Mouse (Mus musculus) CD8-positive naive resting alpha-beta T cell, adult 57 days (primary cell): ENCODE measurements around the gene Yeats2. TPM values are rescaled to one million over a fixed set of nuclear protein-coding genes. Genes with fewer than 3 reads are reported as not detected.

Experiments
- total RNA-seq: library from RNA; stranded (reverse); gene quantifications from one replicate; pipeline ENCODE4 v1.2.4, GENCODE M21; 2023

The Yeats2 gene
- total RNA-seq, result 92.3 TPM

DNA sequence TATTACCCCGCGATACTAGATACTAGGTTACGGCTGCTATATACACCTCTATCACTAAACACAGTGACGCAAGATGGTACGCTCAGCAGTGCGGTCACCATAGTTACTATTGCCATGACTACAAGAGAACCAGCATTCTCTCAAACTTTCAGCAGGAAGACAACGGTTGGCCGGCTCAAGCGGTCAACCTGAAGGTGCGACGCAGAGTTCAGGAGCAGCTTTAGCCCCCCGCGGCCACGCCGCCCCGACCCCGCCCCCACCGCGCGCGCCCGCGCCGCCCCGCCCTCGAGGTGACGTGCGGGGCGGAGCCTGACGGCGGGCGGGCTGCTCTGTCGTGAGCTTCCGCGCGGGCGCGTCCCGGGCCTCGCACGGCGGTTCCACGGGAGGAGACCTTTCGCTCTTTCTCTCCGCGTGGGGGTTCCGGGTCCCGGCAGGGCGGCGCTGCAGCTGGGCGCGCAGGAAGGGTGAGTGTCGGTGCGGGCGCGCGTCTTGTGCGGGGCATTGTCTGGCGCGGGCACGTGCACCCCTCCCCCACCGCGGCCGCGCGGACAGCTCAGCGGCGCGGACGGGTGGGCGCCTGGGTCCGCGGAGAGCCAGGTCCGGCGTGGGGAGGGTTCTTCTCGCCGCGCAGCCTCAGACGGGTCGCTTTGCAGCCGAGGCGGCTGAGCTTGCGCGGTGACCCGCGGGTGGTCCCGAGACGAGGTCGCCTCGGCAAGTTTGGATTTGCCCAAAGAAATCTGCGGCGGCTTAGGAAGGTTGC lies at the start of gene Yeats2:
Gene Yeats2, plus strand, starts transcription at position 292 of the 760 bp plus-strand sequence.

GRCm38 (mm10) chr16:20097069-20097710 lies 43.7 kb upstream of the Yeats2 start, which contains the start of gene Klhl24:
Gene Klhl24 (plus strand): TSS chr16:20097542.

DNA sequence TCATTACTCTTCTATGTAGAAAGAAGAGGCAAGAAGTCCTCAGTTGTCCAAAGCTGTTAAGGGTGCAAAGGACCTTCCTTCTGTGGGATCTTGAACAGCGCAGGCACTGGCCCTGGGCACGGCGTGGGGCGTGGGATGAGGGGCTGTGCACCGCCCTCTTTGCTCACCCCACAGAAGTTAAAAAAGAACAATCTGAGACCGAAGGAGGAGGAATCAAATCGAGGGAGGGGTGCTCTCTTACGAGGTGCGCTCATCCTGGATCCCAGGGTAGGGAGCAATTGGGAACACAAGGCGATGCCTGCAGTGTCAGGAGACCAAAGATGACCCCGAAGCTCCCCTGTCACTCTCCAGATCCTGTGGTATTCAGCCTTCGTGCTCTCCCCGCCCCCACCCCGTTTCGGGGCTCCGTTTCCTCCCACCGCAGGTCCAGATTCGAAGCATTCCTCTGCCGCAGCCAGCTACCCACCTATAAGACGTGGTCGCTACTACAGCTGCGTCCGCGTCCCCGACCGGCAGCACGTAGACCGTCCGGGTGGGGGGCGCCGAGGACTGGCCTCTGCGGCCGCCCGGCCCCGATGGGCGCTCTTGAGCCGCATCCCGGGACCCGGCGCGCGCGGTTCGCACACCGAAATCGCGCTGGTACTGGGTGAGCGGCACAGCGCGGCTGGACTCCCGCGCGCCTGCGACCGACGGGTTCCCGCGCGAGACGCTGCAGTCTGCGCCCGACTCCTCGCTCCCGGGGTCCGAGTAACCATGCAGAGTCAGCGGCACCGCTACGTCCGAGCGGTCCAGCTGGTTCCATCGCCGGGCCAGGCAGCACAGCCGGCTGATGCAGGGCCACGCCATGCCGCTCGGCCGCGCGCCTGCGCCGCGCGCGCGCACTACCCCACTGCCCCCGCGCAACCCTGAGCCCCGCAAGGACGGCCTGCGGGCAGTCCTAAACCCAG lies 99.9 kb downstream of the Yeats2 start, which contains the start of gene Map6d1:
Gene Map6d1, minus strand, starts transcription at position 891 of the 947 bp plus-strand sequence.

Other genes starting within 250 kb of the Yeats2 start
- gene Klhl6, start 158.0 kb upstream of the Yeats2 start, total RNA-seq, result 212 TPM
- 208 TPM for gene Klhl24, start 43.5 kb upstream of the Yeats2 start, total RNA-seq
- not detected for gene Map6d1, start 100.3 kb downstream of the Yeats2 start, total RNA-seq
- 82.8 TPM for gene Parl, start 161.3 kb downstream of the Yeats2 start, total RNA-seq
- not detected for gene Cyp2ab1, start 184.3 kb downstream of the Yeats2 start, total RNA-seq